Mouse (Mus musculus) heart, adult 18-20 months (tissue): ENCODE measurements at regions not wholly inside any gene's neighbourhood (a gene's known extent, or its start where the extent isn't known, plus 50 kb on each side); places are given as distances from the start of the nearest gene placed in this dataset.

Source experiments
- DNase-seq, 2 experiments: peaks; one replicate each; pipeline ENCODE4 v3.0.0; 2021 to 2022; ENCODE audit warnings: mixed read lengths in 1 of 2

DNA sequence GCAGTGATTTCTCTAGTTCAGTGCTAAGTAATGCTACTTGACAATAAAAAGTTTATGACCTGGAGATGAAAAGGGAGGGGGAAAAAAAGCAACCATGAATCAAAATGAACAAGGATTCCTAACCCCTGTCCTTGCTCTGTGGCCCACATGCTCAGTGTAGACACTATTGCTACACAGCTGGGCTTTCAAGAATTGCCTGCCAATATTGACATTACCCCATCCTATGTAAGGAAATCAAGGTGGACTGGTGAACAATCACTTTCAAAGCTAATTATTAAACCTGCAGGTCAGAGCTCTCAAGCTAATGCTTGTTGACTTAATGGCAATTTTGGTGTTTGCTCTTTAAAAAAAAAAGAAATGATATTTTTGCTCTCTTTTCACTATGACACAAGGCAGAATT, 491.8 kb downstream of the Bcl11a start:
- DNase-seq: no peak

DNA sequence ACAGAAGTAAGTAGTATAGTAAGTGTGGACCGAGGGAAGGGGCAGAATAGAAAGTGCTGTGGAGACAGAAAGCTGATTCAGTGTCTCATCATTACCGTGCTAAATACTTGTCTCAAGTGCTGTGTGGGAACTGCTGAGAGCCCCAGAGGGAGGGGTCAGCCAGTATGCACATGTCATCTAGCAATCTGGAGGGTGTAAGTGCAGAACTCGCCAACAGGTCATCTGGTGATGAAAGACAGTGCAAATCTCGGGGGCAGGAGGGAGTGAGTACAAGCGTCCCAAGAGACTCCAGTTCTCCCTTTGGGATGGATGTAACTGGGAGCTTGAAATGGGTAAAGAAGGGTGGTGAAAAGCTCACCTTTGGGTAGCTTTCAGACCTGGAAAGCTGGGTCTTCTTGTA, 535.7 kb downstream of the Bcl11a start:
- DNase-seq: no peak

DNA sequence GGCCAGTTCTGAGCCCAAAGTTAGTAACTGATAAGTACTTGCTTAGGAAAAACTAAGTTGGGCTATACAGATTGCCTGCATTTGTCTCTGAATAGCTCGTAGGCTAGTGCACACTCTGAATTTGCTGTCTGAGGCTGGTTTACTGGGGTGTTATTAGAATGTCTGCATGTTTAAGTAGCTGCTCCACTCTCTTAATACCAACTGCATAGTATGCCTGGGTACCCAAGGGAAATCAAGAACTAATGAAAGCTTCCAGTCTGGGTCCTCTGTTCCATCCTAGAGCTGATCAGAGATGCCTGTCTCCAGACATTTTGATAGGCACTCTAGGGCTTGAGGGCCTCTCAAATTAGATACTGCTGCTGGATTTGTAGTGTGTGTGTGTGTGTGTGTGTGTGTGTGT, 537.6 kb downstream of the Bcl11a start:
- no peak for DNase-seq

DNA sequence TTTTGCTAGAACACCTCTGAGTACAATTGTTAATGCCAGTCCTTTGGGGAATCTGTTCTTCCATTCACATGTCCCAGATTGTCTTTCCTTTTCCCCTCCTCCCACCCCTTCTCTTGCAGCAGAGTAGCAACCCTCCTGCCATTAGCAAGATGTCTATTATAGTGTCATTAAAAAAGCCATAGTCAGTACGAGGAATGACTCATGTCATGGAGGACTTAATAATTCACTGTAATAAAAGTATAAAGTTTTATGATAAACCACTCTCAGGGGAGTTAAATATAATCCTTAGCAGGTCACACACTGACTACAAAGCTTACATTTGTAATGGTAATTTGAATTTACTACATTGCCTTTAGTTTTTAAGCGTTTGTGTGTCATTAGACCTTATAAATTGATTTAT, 540.7 kb downstream of the Bcl11a start:
- DNase-seq: no peak

DNA sequence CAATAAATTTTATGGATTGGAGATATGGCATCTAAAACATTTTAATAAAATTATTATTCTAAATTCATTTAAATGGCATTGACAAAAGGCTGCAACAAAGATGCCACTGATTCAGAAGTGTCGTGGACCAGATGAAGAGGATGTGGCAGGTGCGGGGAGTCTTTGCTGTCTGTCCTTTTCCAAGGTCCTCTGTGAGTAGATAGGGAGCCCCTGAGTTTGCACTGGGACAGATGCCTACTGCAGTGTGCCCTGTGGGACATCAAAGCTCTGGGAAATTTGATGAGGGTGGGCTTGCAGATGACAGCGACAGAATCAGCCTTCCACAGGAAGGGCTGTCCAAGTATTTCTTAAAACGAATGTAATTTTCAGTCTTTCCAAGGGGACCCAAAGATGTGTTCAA, 541.2 kb downstream of the Bcl11a start:
- DNase-seq: no peak

DNA sequence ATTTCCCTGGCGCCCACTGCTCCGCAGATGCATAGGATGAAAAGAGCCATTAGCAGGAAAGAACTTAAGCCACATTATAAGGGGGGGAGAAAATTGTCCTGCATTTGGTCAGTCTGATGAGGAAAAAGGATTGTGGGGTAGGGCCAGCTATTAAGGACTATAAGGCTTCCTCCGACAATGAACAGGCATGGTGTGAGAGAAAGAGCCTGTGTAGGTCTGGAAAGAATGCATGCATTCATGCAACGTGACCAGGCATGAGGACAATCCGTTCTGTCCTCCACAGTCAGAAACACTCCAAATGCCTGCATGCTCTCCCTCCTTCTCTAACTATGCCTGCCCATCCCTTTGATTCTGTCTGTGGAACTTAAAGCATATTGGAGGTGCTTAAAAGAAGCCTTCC, 550.8 kb downstream of the Bcl11a start:
- no peak for DNase-seq

DNA sequence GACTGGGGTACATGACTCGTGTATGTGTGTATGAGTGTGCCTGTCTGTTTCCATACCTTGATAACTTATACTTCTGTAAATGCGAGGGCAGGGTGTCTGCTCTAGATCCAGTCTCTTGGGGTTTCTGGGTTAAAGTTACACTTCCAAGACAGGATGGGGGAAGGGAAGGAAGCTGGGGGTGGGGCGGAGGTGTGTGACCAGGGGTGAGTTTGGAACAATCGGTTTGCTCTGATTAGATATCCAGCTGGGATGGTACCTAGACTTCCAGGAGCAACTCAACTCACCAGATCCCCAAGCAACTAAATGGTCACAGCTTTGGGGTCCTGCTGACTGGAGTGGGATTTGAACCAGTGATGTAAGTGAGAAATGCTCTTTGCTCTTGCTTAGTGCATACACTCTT, 551.6 kb downstream of the Bcl11a start:
- DNase-seq: peak; percentile 29 to 59

DNA sequence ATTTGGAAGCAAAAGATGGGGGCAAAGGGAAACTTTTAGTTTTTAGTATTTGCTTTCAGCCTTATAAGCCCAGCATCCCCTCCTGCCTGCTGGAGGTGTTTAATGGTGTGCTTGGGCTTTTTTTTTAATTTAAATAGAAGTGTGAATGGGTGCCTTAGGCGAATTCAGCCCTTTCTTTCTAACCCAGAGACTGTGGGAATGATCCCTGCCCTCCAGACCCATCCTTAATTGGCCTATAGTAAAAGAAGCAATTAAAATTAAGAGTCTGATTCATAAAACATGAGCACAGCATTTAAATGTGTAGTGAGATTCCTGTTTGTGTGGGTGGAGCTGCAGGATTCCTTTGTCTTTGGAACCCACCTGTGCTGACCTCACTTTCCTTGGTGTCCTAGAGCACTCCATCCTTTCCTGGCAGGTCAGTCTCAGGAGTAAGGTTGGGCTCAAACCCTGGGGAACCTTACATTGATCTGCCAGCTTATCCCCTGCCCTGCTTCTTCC, 552.6 kb downstream of the Bcl11a start:
- no peak for DNase-seq

DNA sequence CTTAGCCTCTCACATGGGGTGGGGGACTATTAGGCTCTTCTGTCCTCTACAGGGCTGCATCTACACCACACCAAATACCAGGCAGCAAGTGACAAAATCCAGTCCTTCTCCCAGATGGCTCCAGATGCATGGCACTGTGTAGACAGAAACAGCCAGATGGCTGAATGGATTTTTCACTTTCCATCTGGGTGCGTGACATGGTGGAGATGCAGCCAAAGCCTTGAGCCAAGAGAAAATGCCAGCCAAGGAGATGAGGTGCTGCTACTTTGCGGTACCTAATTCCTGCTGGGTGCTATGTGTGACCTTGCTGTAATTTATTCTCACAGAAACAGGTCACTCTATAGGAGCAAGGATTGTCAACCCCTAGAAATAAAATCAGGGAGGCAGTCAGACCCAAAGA, 553.8 kb downstream of the Bcl11a start:
- no peak for DNase-seq

DNA sequence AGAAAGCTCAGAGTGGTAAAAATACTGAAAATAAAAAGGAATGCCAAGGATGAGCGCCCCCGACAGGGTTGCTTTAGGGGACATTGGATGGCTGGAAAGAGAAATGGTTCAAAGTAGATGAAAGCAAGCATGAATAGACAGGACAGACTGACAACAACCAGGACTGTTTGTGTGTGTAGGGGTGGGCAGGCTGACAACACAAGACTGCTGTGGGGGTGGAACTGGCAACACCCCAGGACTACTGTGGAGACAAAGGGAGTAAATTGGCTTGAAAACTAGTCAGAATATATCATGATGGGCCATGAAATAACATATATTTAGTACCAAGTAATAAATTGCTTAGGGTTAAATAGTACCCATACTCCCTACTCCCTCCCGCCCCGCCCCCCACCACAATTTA, 558.9 kb downstream of the Bcl11a start:
- no peak for DNase-seq

DNA sequence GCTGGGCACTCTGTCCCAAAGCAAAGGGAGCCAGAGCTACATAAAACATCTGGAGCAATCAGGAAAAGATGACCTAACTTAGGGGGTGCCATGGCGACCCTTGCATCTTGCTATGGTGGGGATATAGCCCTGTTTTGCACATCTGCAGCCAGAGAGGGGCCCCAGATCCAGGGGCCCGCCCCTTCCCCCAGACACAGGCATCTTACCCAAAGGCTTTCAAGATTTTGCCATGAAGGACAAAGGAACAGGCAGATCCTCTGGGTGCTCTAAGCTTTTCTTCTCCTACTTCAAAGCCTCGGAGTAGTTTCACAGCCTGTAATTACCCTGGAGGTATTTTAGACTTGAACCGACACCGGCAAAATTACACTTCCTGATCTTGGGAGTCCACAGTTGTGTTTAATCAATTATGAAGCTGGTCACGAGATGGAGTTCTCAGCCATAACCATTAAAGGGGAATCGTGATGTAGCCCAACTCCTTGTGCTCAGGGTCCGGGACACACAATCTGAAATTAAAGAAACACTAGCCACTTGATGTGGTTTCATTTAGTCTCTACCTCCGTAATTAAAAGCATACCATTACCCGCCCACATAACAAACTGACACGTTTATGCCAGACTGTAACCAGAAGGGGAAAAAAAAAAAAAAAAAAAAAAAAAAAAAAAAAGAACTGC, 565.7 kb downstream of the Bcl11a start:
- peak in 1 of 2 experiments; percentile 35 for DNase-seq

DNA sequence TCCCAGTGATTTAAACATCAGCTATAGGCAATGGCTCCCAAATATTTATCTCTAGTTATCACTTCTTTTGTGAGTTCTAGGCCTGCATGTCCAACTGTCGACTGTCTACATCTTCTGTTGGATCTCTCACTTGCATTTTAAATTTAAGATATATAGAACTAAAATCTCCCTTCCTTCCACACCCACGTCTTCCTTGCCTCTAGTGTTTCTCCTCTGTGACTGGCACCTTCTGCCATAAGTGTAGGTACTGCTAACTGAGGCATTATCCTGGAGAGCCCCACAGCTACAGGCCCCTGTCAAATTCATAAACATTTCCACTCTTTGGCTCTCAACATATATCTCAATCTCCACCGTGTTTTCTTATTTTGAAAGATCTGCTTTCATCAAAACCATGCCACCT, 575.0 kb downstream of the Bcl11a start:
- DNase-seq: no peak

DNA sequence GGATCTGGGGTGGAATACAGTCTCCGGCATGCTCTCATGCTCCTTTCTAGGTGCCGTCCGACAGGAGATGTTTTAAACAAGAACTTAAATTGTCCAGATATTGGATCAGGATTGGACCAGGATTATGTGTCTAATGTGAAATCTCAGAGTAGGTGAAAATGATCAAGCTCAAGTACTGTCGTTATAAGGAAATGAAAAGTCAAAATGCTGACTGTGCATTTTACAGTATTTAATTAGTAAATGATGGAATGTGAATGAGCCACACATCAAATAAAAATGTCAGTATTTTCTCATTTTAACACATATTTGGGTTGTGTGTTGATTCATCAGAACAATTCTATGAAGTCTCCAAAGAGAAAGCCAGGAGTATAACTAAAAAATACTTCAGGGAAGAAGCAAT, 586.2 kb downstream of the Bcl11a start:
- no peak for DNase-seq

DNA sequence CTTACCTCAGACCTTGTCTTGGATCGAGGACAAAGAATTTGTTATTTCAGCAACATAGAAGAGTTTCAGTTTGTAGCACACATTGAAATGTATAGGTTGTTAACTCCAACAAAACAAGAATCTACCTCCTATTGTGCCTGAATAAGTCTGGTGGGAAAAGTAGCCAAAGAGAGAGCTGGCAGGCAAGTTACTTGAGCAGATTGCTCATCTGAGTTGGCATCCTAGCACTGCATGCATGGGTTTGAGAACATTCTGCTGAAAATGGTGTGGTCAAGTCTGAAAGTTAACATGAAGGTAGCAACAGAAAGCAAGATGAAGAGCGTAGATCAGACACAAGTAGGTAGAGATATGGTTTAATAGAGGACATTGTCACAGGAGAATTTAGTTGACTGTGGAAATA, 587.5 kb downstream of the Bcl11a start:
- DNase-seq: no peak

DNA sequence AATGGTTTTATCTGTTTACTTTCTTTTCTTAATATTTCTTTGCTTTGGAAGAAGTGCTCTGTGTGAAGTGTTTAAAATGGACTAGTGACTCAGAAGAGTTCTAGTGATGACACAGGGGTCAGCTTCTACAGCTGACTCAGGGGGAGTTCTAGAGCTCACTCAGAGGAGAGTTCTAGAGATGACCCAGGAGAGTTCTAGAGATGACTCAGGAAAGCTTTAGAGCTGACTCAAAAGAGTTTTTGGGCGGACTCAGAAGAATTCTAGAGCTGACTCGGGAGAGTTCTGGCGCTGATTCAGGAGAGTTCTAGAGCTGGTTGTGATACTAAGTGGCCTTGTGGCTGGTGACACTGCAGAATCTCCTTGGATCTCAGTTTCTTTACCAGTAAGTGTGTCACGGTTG, 593.8 kb downstream of the Bcl11a start:
- no peak for DNase-seq

DNA sequence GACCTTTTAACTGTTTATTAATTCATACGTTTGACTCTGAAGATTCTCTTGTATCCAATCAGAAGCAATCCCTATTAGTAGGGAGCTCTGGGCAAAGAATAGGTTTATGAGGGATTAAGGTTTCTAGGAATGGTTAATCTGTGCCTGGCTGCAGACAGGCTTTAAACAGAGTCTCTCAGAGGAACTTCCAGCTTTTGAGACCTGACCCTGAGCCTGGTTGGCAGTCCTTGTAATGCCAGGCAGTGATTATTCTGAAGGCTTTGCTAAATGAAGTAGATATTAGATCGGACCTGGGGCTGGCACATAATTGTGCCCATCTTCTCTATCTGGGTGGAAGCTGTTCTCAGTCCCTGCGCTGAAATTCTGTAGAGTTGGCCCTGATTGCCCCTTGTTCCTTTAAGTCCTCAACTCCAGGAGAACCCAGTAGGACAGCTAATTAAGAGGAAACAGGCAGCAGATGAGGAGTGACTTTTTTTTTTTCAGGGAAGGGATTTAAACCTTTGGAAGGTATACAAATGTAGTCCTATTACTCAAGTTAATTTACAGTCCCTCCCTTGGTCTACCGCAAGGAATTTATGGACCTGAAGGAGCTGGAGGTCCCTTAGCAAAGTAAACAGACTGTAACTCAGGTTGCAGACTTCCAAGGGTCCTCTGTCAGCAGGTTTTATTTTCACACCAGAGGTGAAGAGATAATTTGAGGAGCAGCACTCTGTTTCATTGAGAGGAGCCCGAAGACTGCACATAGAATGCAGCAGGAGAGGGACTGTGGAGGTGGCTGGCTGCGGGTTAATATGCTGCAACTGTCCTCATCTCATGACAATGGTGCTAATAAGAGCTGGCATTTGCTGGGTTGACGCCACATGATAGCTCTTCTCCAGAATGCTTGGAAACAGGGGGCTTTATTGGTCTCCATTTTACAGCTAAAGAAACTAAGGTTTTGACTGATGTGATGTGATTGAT, 595.7 kb downstream of the Bcl11a start:
- DNase-seq: peak; percentile 34 to 36

DNA sequence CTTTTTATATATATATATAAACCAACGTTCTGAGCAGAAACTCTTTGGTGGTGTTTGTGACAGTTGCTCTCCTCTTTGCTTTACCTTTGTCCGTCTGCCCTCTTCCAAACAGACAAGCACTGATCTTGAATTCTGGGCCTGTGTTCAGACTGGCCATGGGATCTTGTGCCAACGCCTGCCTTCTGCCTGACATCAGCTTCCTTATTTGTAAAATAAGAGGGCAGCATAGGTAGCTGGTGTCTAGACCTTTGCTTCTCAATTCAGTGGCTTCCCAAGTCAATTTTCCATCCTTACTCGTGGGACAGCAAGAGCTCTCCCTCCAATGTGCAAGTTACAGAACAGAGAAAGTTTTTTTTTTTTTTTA, 596.3 kb downstream of the Bcl11a start:
- peak; percentile 60 to 70 for DNase-seq

DNA sequence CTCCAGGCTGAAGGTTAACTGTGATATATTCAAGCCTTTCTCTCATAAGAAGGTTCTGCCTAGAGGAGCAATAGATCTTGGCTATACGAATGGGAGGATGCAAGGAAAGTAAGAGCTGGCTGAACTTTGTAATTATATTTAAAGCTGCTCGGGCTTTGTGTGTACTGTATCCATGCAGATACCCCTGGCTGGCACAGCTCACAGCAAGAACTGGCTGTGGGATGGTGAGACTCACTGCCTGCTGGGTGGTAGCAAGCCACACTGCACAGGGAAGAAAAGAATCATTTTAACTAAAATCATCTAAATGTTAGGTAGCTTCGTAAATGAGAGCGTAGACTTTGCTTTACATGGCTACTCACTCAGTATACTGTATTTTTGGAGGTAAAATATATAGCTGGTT, 599.2 kb downstream of the Bcl11a start:
- DNase-seq: no peak

DNA sequence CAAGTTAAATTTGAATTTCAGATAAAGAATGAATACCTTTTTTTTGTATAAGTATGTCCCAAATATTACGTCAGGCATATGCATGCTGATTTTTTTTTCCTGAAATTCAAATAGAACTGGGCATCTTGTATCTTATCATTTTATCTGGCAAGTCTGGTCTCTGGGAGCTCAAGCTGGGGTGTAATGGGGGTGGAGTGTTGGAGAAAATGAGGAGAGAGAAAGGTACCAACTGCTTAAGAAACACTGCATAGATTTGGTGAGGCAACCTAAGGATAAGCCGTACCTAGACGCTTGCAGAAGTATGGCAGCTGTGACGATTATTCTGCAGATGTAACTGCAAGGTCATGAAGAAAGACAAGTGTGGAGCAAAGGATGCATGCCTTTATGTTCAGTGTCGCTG, 601.7 kb downstream of the Bcl11a start:
- DNase-seq: no peak

DNA sequence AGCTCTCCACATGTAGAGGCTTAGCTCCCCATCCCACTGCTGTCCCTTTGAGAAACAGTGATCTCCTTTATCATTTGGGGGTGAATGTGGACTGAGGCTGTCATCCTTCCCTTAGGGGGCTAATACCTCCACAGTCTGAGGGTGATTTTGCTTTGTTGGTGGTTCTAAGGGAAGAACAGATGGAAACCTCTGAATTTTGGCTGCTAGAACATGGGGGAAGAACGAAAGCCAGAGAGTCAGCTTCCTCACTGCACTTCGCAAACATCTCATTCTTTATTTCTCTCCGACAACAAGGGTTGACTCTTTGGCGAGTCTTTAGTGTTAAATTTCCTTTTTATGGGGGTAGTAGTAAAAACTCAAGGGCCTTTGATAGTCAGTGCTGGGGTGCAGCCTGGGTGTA, 604.6 kb downstream of the Bcl11a start:
- no peak for DNase-seq

DNA sequence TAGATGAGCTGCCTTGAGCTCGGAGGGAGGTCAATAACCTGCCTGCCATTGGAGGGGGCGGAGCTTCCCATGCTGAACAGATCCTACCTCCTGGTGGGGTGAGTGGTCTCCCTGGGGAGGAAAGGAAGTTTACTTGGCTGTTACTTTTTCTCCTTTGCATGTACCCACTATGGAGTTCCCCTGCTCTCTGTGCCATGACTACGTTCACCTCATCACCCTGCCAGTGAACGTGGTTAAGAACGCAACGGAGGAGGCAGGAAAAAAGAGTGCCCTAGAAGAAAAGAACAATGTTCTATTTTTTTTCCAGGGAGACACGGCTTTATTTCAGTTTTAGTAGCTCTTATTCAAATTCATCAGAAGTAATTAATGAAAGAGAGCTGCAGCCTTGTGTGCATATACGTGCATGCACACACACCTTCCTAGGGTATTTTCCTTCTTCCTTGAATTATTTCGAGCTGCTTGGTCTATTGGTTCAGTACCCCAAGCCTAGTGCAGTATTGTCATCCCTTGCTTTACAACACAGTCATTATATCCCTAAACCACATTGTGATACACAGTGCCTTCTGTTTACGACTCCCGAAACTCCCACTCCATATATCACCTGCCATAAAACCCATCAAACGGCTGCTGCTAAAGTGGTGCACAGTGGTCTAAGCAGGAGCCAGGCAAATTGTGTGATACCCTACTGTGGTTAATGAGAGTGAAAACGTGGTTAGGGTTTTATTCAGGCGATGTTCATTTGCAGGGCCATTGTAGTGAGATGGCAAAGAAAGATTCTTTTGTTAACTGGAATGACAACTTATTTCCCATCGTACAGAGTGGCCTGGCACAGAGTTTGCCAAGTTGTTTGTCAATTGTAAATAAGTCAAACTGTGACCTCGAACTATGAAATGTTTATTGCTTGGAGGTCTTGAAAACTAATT, 608.0 kb downstream of the Bcl11a start:
- DNase-seq: no peak

DNA sequence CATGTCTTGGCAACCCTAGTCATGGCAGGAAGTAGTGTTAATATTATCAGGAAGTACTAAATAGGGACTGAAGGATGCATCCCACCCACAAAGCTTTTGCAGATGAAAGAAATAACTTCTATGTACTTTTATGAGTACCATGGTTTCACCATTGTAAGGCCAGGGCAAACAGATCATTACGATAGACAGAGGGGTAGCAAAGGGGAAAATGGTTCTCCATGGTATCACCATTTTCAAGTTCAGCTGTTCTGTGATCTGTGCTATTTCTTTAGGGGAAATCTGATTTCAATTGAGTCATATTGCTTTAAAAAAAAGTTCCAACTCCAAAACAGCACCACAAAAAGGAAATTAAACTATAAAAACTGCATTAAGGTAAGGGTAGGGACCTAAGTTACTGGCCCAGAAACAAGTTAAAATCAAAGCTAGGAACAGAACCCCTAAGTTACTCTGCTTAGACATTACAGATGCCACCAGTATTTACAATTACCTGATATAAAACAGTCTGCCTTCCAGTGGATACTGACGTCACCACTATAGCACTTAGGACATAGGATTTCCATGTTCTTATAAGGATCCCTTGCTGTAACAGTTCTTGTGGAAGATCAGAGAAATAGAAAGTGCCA, 610.4 kb downstream of the Bcl11a start:
- peak in 1 of 2 experiments; percentile 9 for DNase-seq
